Mouse (Mus musculus): ENCODE data around the gene Sema5a. TPM values are rescaled to one million over a fixed set of nuclear protein-coding genes. Genes with fewer than 3 reads are reported as not detected.

Sema5a gene
- polyA plus RNA-seq (2014; fragmentation: Illumina TruSeq; extraction: RNeasy Lipid Tissue Mini Kit (QIAGEN cat#74804); ENCODE audit: low read depth, low replicate concordance): 46.0 TPM

DNA sequence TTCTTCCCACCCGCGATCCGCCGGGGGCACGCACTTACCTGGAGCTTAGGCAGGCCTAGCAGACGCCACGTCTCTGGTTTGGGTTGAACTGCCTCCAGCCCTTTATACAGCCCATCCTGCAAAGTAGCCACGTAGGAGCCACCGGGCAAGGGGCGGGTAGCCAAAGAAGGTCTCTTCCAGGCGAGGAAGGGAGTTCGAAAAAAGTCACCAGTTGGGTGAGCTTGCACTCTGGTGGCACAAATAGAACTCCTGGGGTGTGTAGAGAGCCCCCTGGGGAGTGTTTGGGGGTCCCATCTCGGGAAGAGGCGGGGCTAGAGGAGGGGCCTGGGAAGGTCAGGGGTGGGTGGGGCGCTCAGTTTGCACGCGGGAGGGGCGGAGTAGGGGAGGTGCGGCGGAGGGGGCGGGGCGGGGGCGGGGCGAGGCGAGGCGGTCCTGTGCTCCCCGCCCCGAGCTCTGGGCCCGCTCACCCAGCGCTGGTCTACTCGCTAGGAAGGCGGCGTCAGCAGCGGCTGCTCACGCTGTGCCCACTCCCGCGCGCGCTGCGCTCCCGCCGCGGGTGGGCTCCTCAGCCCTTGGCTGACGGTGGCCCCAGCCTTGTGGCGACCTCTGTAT, at the start of gene Sema5a:
Sema5a (plus strand) TSS at position 467 of the 612 bp plus-strand sequence.

Other genes with a start within 250 kb of the Sema5a start
- not detected for gene Tas2r119, start 67.5 kb upstream of the Sema5a start, polyA plus RNA-seq (2014; fragmentation: Illumina TruSeq; extraction: RNeasy Lipid Tissue Mini Kit (QIAGEN cat#74804); ENCODE audit: low read depth, low replicate concordance)